Mouse (Mus musculus) heart, postnatal 36 days (tissue): Measurements from ENCODE around the gene Kansl2. TPM values are rescaled to one million over a fixed set of nuclear protein-coding genes. Genes with fewer than 3 reads are reported as not detected.

Source experiments
- DNase-seq, 2 experiments: peaks; one replicate each; pipeline ENCODE4 v3.0.0; 2021 to 2022
- intact Hi-C: fragments of 180-260 bp; cut with DNase I; formaldehyde crosslinking; loops from one replicate; pipeline ENCODE4 v1.15.1; 2025
- total RNA-seq, 2 experiments: library from RNA; stranded (reverse); gene quantifications; 2 replicates each; pipeline ENCODE4 v1.2.3; 2021

Kansl2 gene
- 10 to 100 TPM; 75.0 to 79.4 TPM for total RNA-seq

GRCm38 (mm10) chr15:98533881-98534627 lies at the start of gene Kansl2:
Kansl2 (minus strand) TSS chr15:98534264.
- intact Hi-C loops: loop anchor here (1.0 kb wide), 1 partner anchor 33 kb away; no protein-coding TSS in a partner anchor
- DNase-seq: peak; percentile 94 to 95

DNA sequence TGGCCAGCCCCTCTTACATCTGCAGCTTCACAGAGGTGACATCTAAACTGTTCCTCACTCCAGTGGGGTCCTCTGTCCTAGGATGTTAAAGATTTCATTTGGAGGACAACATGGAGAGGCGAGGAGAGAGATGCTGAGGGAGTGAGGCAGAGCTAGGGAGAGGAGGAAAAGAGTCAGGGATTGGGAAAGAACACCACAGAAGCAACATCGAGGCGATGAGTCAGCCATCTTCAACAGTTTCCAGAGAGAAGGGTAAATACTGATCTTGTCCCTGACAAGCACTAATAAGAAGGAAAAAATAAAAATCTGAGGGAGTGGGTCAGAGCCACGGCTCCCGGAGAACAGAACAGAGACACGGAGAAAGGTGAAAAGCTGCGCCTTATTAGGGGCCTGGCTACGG lies 48.9 kb upstream of the Kansl2 start:
- intact Hi-C loops: loop anchor here (2.0 to 5.0 kb wide), 2 partner anchors 18 to 114 kb away; no protein-coding TSS in a partner anchor
- DNase-seq: no peak

- intact Hi-C loops: loop anchor here (2.0 to 5.0 kb wide), 2 partner anchors 18 to 115 kb away; no protein-coding TSS in a partner anchor
- DNase-seq: no peak
Observed at GRCm38 (mm10) chr15:98582410-98582809, 48.3 kb upstream of the Kansl2 start.

GRCm38 (mm10) chr15:98579795-98580464 lies 45.9 kb upstream of the Kansl2 start:
- DNase-seq: peak; percentile 77 to 80
- intact Hi-C loops: loop anchor here (1.0 to 5.0 kb wide), 2 partner anchors 36 to 117 kb away; no protein-coding TSS in a partner anchor

GRCm38 (mm10) chr15:98579310-98579709 lies 45.2 kb upstream of the Kansl2 start:
- intact Hi-C loops: no loop called here
- no peak for DNase-seq

DNA sequence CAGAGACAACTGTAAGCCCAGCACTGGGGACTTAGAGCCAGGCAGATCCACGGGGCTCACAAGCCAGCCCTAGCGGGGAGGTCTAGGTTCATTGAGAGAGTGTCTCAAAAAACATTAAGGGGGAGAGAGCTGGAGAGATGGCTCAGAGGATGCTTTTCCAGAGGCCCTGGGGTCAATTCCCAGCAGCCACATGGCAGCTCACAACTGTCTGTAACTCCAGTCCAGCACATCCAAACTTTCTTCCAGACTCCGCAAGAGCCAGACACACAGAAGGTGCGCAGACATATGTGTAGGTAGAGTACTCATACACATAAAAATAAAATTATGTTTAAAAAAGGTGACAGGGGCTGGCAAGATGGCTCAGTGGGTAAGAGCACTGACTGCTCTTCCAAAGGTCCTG lies 39.2 kb upstream of the Kansl2 start:
- intact Hi-C loops: no loop called here
- no peak for DNase-seq

GRCm38 (mm10) chr15:98570873-98571538 lies 36.9 kb upstream of the Kansl2 start, which contains the start of the genes Ccnt1 and 4930415O20Rik:
Ccnt1 (minus strand) TSS chr15:98570923.
4930415O20Rik (plus strand) TSS chr15:98571004.
- intact Hi-C loops: no loop called here

DNA sequence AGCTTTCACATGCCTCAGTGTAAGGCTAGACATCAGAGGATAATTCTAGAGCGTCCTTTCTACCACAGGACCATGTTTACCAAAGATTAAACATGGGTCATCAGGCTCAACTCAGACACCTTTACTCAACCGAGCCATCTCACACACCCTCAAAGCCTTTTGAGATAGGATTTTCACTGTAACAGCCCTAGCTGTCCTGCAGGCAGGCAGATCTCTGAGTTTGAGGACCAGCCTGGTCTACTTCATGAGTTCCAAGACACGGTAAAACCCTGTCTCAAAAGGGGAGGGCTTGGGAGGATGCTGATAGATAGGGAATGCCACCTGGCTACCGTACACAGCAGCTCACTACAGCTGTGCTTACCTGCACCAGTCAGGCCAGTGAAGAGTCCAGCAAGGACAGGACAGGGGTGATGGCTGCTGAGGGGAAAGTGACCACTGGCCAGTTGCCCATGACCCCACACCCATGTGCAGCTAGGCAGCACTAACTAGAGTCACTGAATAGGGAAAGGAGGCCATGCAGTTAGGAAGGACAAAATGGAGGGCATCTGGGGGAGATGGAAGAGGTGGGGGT lies 35.8 kb upstream of the Kansl2 start:
- no peak for DNase-seq
- intact Hi-C loops: loop anchor here (5.0 kb wide), 2 partner anchors 58 to 127 kb away; no protein-coding TSS in a partner anchor

More at GRCm38 (mm10) chr15:98570873-98571538, 36.9 kb upstream of the Kansl2 start, which contains the start of the genes Ccnt1 and 4930415O20Rik:
- DNase-seq: no peak

GRCm38 (mm10) chr15:98569216-98569615 lies 35.2 kb upstream of the Kansl2 start:
- DNase-seq: no peak
- intact Hi-C loops: loop anchor here (5.0 kb wide), 2 partner anchors 57 to 128 kb away; no protein-coding TSS in a partner anchor

DNA sequence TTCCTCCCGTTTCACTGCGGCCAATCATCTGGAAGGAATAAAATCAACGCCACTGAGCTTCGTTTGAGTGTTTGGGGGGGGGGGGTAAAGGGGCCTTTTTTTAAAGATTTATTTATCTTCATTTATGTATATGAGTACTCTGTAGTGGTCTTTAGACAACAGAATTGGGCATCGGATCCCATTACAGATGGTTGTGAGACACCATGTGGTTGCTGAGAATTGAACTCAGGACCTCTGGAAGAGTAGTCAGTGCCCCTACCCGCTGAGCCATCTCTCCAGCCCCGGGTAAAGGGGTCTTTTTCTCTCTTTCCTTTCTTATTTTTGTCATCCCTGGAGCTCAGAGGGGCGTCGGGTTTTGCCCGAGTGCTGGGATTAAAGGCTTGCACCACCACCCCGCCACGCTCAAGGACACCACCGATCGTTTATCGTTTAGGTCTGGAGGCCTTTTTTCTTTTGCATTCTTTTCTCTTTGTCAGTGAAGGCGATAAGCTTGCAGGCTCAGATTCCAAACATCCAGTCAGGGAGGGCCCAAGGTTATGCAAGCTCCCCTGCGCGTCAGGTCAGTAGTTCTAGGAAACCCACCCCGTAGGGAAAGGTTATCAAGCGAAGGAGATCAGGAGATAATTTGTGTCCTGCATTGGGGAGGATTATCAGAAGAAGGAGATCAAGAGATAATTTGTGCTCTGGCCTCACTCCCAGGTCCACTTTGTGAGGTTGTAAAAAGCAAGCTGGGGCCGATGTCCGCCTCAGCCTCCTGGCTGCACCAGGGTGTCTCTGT lies 34.4 kb upstream of the Kansl2 start:
- DNase-seq: no peak
- intact Hi-C loops: loop anchor here (5.0 kb wide), 2 partner anchors 56 to 129 kb away; no protein-coding TSS in a partner anchor

- intact Hi-C loops: loop anchor here (1.0 to 5.0 kb wide), 3 partner anchors 34 to 130 kb away; no protein-coding TSS in a partner anchor
- peak; percentile 99 to 100 for DNase-seq
Observed at GRCm38 (mm10) chr15:98567278-98568134, 33.4 kb upstream of the Kansl2 start.

DNA sequence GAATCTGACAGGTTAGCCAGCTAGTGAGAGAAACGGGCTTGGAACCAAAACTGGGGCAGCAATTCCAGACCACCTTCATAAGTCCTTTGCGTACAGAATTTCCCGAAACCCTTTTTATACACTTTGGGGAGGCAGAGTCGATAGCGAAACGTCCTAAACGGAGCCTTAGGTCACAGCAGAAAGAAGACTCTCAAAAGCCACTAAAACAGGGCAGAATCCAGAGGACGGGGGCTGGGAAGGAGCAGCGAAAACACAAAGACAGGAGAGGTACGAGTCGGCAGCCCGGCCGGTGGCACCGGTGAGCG lies 32.9 kb upstream of the Kansl2 start:
- DNase-seq: no peak
- intact Hi-C loops: loop anchor here (1.0 to 5.0 kb wide), 3 partner anchors 34 to 130 kb away; no protein-coding TSS in a partner anchor

GRCm38 (mm10) chr15:98557186-98557585 lies 23.1 kb upstream of the Kansl2 start:
- intact Hi-C loops: no loop called here
- DNase-seq: no peak

DNA sequence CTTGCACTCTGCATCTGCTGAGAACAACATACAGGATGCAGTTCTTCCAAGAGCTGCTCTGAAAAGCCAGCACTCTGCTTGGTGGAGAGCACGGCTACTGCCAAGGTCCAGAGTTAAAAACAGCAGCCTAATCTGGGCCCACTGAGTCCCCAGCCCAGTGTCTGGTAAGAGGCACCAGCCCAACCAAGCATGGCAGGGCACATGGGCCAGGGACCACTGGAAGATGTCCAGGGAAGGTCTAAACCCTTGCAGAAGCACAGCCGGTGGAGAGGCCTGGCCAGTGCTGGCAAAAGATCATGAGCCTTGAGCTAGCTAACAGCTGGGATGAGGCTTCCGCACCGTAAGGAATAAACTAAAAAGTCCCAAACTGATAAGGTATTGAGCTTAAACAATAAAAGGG lies 21.8 kb upstream of the Kansl2 start:
- intact Hi-C loops: no loop called here
- peak in 1 of 2 experiments; percentile 27 for DNase-seq

DNA sequence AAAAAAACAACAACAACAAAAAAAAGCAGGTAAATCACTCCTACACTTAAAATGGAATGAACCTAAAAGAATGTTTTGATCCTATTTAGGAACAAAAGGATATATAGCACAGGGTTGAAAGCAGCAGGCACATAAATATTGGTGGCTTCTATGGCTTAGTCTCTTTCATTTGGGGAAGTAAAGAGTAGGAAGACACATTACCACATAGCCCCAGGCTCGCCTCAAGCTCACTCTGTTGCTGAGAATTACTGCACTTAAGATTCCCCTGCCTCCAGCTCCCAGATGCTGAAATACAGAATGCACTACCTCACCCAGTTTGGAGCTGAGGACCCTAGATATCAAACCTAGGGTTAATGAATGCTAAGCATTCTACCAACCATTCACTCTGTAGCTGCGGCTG lies 18.7 kb upstream of the Kansl2 start:
- DNase-seq: no peak
- intact Hi-C loops: no loop called here

- DNase-seq: no peak
Observed at GRCm38 (mm10) chr15:98546843-98547242, 12.8 kb upstream of the Kansl2 start.

DNA sequence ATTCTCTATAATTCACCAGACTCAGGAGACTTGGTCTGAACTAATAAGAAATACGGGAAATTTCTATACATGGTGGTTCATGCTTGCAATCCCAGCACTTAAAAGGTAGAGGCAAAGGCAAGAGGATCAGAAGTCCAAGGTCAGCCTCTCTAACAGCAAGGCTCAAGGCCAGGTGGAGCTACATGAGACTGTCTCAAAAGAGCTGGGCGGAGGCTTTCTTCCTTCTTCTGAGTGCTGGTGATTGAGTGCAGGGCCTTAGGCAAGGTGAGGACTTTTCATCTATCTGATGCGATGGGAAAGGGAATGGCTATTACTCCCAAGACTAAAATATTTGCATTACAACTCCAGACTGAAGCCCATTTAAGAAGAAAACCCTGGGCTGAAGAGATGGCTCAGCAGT lies 11.1 kb upstream of the Kansl2 start:
- intact Hi-C loops: no loop called here
- no peak for DNase-seq

More at GRCm38 (mm10) chr15:98546843-98547242, 12.8 kb upstream of the Kansl2 start:
- intact Hi-C loops: no loop called here

DNA sequence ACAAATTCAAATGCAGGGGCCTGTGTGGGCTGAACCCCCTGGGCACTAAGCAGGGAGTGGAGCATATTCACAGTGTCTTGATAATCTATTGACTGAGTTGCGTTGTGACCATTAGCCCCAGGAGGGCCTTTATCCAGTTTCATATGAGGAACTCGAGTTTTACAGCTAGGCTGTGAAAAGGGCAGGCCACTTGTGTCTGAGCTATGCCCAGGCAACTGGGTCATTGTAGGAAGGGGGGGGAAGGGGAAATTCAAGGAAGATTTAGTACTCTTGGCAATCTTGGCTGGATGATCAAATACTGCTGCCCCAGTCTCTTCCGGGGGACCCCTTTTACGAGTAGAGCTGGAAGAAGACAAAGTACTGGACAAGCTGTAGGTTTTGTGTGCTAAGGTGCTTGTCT lies 9.3 kb upstream of the Kansl2 start:
- DNase-seq: no peak
- intact Hi-C loops: no loop called here

DNA sequence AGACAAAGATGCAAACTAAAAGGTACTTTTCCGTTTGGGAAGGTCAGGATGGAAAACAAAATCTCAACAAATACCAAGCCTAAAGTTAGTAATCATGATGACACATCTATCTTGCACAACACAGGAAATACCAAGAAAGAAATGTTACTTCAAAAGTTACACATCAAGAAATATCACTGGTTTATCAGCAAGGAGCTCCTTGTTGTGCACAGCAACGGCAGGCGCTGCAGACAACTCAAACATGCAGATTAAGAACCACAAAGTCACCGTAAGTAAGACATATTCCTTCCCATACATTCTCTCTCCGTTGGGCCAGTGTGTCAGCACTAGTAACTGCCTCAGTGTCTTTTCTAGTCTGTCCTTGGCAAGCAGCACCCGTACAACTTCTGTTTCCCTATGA lies 7.0 kb upstream of the Kansl2 start:
- no peak for DNase-seq

More for the DNA sequence above, 7.0 kb upstream of the Kansl2 start:
- intact Hi-C loops: no loop called here
